Mouse (Mus musculus) mesoderm, embryonic 11.5 days (tissue): ENCODE data around the gene Mif.
"Not testable (repeated sequence)": the region's sequence is repeated elsewhere in the genome, so short reads cannot be mapped to it uniquely, and the experiment has no call there.

Experiments
- DNase-seq: peaks from one replicate; pipeline ENCODE4 v3.0.0-alpha.2; 2012; ENCODE audit warnings: low read depth, low spot score

Mif gene

DNA sequence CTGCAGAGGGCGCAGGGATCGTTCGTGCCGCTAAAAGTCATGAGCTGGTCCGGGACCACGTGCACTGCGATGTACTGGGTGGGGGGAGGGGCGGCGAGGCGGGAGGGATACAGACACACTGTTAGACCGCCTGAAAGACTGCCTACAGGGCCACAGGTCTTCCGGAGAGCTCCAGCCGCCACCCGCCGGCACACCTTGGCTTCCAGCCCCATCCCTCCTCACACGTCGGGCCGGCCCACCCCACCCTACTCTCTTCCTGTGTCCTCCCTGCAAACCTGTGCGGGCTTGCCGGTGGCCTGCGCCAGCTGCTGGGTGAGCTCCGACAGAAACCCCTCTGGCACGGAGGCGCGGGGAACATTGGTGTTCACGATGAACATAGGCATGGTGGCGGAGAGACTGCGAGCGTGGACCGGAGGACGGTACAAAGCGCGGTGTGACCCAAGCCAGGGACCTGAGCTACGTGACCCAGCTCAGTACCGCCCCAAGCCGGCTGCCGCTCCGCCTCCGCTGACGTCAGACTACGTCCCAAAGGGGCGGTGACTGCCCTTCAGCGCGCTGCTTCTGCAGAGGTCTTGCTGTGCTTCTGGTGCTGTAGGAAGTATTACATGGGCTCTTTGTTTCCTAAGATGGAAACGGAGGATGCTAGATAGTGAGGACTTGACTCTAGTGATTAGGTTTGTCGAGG, at the start of gene Mif:
Mif (minus strand) TSS at position 455 of the 685 bp plus-strand sequence.
- peak; percentile 95 for DNase-seq

DNA sequence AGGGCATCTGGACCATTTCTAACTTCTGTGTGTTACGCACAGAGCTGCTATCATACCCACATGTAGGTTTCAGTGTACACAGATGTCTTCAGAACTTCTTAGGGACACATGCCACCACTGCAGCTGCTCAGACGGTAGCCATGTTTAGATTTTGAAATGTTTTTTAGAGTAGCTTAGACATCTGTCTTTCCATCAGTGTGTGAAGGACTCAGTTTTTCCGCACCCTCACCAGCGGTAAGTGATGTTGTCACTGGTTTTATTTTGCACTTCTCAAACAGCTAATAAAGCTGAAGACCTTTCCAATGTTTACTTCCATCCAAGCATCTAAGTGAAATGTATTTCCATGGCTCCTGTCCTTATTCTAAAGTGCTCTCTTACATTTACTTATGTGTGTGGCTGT, 46.8 kb upstream of the Mif start:
- no peak for DNase-seq

DNA sequence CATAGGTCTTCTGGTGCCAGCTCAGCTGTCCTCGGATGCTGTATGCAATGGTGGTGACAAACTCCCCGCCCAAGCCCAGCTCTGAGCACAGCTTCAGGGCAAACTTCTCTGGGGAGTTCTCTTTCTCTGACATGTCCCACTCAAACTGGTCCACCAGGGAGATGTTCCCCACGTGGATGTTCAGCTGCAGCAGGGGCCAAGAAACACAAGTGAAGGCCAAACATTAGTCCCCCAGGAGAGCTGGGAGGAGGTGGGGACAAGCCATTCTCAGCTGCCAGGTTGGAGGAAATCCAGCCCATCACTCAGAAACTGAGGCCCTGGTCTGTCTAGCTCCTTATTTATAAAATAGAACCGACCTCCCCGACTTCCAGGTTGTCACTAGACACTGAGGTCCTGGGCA, 44.4 kb upstream of the Mif start:
- DNase-seq: no peak

DNA sequence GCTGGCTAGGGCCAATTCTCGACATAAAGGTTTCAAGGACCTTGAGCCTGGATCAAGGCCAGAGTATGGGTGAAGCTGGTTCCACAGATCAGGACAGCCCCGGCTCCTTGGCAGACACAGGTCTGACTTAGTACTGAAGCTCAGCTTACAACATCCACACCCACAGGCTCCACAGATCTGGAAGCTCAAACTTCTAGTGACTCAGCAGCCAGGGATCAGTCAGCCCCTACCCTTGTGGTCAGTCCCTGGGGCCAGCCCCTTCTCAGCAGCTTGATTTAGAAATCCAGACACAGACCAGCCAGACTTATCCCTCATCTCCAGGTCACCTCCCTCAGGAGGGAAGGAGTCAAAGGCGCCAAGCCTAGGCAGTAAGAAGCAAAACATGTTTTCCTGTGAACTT, 38.8 kb upstream of the Mif start:
- DNase-seq: no peak

DNA sequence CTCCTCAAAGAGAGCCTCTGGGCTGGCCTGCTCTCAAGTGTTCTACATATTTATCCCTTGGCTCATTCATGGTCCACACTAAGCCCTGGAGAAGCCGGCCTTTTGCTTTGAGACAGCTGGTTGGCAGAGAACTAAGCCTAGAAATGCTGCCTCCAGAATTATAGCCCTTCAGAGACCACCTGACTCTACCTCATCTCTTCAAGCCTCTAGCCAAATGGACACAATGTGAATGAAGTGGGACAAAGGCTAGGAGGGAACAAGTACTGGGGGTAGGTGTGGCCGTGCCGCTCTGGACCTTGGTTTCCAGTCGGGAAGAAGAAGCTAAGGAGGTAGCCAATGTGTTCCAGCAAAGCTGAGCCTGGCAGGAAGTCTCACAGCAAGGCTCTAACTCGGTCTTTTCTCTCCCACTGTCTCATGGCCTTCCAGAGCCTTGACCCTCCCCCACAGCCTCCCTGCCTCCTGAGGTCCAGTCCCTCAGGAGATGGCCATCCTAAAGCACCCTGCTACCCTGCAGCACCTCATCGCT, 38.1 kb upstream of the Mif start:
- no peak for DNase-seq

DNA sequence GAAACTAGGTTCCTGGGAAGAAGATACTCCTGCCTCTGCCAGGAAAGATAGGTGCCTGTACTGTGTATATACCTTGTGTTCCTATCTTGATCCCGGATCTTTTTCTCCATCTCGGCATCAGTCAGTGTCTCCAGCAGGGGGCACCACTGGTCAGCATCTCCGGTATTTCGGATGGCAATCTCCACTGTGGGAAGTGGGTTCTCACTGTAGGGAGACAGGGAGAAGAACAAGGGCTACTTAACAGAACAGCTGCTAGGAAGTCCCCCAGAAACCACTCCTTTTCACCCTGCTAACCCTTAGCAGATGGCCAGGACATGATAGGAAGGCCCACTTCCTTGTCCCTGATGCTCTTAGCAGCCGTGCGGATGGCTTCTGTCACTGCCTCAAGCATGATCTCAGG, 37.3 kb upstream of the Mif start:
- peak; percentile 76 for DNase-seq

DNA sequence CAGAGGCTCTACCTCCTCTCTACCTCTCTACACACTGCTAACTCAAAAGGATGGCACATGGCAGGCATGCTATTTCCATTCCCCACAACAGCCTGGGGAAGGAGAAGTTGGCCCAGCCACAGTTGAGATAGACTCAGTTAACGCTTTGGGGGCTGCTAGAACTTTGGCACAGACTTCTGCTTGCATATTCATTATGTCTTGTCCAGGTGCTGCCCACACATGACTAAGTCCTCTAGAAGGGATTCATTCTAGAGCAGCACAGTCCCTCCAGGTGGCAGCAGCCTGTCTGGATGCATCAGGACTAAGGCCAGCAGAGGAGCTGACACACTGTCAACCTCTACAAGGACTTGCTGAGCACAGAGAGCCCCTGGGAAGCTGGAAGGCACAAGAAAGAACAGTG, 36.2 kb upstream of the Mif start:
- no peak for DNase-seq

DNA sequence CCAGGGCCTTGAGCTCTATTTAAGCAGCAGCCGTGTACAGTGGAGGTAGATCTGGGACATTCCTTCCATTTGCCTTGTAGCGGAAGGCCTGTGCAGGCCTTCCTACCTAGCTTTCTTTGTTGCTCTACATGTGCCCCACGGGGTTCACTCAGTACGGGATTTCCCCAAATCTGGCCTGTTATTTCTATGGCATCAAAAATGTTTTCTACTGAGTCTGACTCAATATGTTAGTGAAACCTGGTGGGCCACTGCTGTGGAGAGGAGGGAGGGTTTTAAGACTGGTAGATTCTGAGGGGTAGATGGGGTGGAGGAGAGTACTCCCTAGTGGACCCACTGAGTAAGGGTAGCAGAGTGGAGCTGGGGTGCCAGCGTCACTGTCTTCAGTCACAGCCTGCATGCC, 35.7 kb upstream of the Mif start:
- no peak for DNase-seq

DNA sequence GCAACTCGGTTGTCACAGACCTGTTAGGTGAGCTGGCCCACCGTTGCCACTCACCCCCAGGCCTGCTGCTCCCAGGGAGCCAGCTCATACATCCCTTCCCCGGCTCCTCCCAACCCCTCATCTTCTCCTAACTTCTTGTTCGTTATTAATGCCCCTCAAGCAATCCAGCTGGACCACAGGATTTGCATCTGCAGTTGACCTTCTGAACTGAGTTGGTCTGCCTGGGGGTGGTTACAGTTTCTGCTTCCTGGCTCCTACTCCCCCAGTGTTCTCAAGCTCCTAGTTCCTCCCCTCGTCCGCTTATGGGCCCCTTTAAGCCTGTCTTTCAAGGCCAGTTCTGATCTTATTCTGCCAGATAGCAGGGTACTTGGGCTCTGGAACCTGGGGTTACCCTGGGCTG, 34.6 kb upstream of the Mif start:
- DNase-seq: no peak

DNA sequence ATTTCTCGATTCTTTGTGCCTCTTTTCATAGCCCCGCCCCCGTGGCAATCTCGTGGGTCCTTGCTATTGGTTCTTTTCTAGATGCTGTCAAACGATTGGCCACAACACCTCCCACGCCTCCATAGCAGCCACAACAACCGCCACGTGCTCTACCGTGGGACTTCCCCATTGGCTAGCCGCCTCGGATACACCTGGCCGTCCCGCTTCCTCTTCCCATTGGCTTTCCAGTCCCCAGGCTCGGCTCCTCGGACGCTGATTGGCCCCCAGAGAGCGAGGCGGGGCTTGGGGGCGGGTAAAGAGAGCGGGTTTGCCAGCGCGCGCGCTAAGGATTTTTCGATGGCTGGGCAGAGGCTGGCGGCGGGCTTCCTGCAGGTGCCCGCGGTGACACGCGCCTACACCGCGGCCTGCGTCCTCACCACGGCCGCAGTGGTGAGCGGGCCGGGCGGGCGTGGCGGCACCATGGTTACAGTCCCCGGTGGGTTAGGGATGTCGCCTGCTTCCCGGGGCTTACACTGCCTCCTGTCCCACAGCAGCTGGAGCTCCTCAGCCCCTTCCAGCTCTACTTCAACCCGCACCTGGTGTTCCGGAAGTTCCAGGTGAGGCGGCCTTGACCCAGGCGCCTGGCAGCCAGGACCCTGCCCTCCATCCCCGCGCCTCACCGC, 33.2 kb upstream of the Mif start, which contains the start of gene Derl3:
Derl3 (plus strand) TSS at position 325 of the 662 bp plus-strand sequence.
- peak; percentile 97 for DNase-seq

DNA sequence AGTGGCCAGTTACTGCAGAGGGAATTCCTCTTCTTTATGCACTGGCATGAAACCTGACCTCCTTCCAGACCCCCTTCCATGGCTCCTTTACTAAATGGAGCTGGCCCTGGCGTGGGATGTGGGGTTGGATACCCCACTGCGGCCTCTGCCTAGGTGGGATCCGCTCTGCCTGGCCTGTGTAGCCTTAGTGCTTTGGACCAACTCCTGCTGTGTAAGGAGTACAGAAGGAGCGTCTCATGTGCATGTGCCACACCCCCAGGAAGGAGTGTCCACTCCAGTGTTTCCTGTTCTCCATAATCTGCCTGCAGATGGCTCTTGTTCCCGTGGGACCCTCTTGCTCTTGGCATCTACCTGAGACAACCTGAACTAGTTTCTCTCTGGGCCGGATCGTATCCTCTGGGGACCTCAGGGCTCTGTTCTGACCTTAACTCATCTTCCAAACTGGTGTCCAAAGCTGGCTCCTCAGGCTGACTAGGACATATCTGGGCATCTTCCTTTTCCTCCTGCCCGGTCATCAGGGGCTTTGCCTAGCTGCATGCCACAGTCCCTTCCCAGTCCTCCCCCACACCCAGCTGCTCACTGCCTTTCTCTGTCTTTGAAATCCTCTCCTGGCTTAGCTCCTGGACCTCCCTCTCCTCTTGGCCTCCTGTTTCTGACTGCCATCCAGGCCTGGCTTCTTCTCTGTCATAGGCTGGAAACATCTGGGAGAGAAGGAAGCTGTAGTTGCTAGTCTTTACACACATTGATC, 29.5 kb upstream of the Mif start:
- DNase-seq: no peak

DNA sequence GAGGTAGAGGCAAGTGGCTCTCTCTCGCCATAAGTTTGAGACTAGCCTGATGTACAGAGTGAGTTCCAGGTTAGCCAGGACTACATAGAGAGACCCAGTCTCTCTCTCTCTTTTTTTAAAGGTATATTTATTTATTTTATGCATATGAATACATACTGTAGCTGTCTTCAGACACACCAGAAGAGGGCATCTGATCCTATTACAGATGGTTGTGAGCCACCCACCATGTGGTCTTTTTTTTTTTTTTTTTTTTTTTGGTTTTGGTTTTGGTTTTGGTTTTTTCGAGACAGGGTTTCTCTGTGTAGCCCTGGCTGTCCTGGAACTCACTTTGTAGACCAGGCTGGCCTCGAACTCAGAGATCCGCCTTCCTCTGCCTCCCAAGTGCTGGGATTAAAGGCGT, 27.5 kb upstream of the Mif start:
- DNase-seq: not testable (repeated sequence)

DNA sequence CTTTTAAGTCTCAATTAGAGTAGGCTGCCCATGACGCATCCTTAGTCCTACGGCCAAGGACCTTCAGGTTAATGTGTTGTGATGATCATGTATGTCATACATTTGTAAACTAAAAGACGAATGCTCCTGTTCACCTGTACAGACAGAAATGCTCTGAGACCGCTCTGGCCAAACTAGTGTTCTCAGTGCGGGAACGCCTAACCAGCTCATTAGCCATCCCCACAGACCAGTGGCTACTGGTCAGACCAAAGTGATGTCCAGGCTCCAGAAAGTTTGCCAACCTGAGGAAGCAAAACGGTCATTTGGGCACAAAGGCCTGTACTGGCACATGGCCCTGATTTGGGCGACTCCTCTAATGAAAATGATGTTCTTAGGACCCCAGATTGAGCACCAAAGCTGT, 24.7 kb upstream of the Mif start:
- DNase-seq: no peak

DNA sequence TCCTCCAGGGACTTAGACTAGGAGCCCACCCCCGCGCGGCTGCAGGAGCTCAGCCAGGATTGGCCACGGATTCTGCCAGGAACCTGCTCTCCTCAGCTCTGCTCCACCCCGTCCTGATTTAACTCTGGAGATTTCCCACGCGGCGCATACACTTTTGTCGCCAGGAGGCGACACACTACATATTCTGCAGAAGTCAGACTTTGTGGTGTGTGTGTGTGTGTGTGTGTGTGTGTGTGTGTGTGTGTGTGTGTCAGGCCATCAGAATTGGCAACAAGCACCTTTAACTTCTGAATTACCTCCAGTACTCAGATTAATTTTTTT, 23.2 kb upstream of the Mif start:
- peak; percentile 77 for DNase-seq

DNA sequence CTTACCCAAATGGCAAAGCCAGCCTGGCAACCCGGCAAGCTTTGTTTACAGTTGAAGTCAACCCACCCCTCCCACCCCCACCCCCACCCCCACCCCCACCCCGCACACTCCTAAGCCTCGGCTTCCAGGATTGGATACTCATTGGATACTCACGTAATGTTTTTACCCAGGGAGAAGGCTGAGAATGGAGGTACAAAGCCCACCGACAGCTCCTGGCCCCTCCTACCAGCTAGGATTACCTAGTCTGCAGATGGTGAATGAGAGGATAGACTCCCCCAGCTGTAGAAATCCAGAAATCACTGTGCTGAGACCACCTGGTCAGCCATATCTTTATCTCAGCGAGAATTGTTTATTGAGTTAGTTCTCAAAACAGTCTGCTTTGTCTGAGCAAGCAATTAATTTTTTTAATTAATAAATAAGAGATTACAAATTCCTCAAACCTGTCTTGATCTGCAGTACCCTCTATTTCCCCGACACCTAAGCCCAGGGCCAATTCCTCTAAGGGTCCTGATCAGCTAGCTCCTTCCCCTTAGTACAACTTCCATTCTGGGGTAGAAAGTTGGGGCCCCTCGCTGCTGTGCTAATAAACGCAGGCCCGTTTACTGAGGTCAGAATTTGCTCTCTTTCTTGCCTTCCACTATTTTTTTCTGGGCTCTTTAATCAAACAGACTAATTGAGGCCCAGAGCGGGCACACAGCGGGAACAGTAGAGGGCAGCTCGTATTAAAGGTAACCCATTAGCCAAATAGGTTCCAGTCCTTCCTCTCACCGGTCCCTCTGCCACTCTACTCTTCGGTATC, 22.6 kb upstream of the Mif start:
- DNase-seq: no peak

DNA sequence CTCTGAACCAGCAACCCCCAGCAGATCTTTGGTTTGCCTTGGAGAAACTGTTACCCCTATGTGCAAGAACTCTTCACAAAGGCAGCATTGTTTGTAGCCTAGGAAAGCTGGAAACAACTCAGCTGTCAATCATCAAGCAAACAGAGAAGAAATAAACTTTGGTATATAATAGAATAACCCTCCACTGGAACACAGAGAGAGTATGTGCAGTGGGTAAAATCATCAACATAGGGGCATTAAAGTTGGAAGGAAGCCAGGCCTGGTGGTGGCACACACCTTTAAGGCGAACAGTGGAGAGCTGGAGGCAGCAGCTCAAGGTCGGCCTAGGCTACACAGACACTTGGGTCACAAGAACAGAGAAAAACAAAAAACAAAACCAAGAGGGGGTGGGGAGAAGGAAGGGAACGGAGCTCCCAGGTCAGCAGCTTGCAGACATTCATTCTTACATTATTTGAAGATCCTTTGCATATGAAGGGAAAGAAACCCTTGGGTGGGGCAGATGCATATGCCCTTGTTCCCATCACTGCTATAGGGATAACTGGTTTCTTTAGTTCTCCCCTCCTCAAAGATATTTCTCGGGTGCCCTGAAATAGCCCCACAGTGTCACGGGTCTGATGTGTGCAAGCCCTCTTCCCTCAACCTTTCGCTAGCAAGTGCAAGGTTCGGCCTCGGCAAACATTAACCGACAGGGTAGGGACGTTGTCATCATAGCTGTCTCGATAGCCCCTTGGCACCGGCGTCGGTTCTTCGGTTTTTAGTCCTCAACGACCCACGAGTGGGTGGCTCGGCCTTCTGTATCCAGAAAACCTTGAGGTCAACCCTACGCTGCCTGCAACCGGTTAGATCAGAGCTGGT, 21.8 kb upstream of the Mif start:
- DNase-seq: no peak

DNA sequence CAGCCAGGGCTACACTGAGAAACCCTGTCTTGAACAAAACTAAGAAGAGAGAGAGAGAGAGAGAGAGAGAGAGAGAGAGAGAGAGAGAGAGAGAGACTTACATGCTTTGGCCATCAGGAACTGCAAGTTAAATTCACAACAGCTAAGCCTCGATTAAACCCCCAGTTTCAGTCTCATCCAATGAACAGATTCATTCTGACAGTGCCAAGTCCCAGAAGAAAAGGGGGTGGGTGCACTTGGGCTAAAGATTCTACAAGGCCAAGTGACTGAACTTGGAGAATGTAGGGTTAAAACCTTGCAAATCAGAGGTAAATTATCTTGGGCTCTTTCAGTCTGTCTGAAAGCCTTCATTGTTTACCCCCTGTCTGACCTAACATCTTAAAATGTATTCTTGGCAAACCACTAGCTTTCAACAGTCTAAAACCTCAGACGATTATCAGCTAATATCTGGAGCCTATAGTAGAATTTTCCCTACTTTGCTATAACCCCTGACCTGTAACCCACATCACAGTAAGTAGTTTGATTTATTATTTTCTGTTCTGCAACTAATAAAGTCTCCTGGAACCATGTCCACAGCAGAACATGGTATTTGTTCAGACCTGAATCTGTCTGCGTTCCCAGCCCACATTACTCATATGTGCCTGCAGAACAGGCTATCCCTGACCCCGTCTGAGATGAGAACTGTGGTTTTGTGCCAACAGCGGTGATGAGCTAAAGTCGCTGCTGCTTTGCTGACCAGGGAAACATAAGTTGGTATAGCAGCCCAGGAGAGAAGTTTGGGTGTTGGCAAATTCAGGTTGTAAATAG, 20.9 kb upstream of the Mif start:
- no peak for DNase-seq

DNA sequence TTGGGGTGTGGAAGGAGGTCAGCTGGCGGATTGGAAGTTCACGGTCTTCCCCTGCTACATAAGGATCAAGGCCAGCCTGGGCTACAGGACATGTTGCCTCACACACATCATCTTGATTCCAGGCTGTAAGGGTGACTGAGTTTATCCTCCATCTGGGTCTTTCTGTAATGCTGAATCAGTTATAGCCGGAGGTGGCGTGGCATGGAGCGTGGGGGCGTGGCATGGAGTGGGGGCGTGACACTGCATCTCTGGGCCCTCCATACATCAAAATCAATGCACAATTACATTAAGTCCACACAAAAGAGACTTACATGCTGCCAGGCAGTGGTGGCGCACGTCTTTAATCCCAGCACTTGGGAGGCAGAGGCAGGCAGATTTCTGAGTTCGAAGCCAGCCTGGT, 20.3 kb upstream of the Mif start:
- no peak for DNase-seq

DNA sequence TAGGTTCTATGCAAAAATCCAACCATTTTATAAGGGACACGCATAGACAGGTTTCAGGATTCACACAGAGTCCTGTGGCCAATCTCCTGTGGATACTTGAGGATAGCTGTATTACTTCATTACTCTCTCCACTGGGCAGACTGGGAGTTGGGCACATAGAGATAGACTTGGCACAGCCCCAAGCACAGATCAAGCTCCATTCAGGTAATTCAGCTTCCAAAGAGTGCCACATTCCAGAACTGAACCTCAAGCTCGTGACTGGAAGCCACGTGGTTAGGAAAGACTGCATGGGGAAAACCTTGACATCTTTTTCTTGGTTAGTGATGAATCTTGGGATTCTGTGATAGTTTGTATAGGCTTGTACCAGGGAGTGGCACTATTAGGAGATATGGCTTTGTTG, 18.8 kb upstream of the Mif start:
- no peak for DNase-seq

DNA sequence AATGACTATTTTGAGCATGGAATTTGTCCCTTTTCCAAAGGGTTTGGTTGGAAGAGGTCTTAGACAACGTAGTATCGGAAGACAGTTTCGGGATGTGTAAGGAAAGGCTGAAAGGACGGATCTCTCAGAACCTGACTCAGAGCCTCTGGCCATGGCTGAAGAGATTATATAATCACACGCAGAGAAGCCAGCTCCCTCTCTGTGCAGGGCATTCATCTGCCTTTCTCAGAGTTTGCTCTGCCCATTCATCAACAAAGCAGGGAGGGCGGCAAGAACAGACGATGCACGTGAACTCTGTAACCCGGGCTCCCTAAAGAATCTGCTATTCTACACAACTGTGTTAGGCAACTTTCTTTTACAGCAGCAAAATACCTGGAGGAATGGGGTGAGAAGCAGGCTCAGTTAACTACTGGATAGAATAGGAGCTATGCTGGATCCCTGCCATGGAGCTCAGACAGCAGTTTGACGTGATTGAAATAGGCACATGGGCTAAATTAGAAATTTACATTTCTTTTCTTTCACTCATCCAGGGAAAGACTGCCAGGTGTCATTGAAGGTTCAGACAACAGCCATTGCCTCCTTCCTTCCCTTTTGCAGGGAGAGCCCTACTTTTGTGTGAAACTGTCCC, 13.6 kb upstream of the Mif start:
- no peak for DNase-seq
